Mouse (Mus musculus): ENCODE measurements around the gene Ebp.

The Ebp gene

DNA sequence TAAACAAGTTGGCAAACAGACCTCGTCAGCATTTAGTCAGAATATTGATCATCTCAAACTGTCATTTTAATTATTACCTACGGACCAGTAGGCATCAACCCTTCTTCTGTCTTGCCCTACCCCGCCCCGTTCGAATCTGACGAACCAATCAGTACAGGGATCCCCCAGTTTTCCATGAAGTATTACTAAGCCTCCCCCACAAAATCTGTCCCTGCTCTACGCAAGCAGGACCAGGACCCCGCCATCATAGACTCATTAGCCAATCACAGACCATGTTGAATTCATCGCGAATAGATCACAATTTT lies at the start of gene Ebp:
Gene Ebp, minus strand, starts transcription at position 94 of the 305 bp plus-strand sequence.
- no peak for DNase-seq (ENCODE audit: extremely low spot score)

DNA sequence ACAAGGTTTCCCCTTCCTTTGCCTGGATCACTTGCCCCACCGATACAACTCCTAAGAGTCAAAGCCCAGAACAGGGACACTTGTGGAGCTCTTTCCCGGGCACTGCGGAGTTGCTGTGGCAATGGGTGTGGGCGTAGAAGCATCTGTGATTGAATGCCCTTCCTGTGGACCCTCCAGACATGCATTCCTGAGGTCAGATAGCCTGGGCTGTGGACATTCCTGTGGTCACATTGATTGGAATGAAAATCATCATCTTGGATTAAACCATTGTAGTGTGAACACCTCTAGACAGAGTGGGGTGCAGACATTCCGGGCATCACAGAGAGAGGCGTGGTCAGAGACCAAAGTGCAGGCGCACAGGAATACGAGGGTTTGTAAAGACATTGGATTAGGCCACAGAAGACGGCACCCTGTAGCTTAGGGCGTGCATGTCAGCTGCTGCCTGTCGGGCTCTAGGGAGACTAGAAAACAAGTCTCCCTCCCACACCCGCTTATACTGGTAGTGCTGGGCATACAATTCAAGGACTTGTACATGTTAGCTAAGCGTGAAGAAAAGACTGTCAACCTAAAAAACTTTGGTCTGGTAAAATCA lies 45.6 kb upstream of the Ebp start:
- no peak for DNase-seq (ENCODE audit: extremely low spot score)

- no peak for DNase-seq (ENCODE audit: extremely low spot score)
These were observed 43.4 kb upstream of the Ebp start for GRCm38 (mm10) chrX:8236704-8237103.

- no peak for DNase-seq (ENCODE audit: extremely low spot score)
These were observed 40.3 kb upstream of the Ebp start for GRCm38 (mm10) chrX:8233602-8234001.

DNA sequence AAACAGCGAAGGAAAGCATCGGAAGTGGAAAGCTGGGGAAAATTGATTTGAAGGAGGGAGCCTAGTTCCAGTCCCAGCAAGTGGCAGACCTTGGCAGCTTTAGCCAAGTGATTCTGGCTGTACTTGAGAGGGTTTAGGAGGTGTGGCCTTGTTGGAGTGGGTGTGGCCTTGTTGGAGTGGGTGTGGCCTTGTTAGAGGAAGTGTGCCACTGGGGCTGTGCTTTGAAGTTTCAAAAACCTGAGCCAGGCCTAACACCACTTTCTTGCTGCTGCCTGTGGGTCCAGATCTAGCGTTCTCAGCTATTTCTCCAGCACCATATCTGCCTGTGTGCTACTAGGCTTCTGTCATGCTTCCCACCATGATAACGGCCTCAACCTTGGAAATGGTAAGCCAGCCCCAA lies 37.0 kb upstream of the Ebp start:
- DNase-seq (ENCODE audit: extremely low spot score): no peak

GRCm38 (mm10) chrX:8223473-8223872 lies 30.2 kb upstream of the Ebp start:
- no peak for DNase-seq (ENCODE audit: extremely low spot score)

DNA sequence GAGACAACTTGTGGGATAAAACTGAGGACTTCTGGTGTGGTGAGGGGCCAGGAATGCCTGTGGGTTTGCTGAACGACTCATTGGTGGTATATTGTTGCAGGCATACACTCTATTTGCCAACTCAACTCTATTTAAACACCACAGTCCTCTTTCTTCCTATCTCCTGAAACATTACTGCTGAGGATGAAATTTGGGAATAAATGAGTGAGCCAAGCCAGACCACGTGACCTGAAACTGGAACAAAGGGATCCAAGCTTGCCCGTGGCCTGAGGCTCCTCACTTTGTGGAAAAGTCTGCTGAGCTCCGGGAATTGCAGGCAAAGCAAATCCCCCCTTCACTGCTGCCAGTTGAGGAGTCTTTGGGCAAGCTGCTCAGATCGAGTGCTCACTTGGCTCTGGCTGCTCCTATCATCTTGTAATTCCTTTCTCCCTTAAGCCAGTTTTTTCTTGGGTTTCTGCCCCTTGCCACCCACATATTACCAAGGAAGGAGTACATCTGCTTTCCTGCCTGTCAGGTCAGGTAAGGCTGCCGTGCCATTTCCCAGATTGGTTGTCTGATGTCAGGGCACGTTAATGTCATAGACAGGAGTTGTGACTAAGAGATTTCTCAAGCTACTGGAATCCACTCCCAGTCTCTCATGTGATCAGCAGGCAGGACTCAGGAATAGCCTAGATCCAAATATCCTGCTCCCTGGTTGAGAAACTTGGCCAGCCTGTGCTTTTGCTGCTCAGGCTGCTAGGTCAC lies 29.5 kb upstream of the Ebp start:
- DNase-seq (ENCODE audit: extremely low spot score): no peak

DNA sequence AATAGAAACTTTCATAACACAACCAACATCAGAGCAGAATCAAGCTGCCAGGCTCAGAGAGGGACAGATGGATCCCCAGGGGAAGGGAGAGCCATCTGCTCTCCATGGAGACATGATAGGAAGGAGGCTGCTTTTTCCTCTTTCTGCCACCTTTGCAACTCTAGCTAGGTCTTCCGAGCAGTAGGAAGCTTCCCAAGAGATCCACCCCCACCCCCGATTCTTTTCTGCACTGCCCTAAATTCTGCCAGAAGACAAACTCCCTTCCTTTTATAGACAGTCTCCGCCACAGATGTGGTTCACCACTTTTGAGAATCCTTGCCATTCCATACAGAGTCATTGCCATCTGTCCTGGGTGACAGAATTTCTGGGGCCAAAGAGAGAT lies 29.0 kb upstream of the Ebp start:
- no peak for DNase-seq (ENCODE audit: extremely low spot score)

GRCm38 (mm10) chrX:8219651-8220050 lies 26.3 kb upstream of the Ebp start:
- DNase-seq (ENCODE audit: extremely low spot score): no peak

DNA sequence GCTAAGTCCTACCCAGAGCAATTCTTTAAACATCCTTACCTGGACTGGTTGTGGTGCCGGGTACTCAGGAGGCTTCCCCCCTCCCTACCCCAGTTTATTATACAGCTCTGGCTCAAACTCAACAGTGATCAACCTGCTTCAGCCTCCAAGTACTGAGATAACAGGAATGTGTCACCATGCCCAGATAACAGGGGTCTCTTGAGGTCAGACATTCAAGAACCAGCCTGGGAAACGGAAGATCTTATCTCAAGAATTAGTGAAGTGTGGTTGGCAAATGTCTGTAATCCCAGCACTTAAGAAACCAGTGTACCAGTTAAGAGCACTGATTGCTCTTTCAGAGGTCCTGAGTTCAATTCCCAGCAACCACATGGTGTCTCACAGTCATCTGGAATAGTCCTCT lies 24.8 kb upstream of the Ebp start:
- no peak for DNase-seq (ENCODE audit: extremely low spot score)

DNA sequence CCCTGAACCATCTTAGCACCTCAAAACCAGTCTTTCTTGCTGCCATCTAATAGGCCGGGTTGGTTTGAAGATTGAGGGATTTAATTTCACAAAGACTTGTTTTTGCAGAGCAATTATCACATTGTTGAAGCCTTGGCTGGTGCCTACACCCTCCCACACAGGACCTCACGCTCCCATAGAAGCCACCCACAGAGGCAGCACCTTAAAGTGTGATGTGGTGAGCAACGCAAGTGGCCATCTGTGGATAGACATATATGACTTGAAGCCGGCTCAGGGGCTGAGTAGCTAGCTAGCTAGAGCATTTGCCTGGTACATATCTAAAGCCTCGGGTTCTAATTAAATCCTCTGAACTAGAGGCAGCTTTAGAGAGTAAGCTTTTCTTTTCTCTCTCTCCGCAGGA lies 24.1 kb upstream of the Ebp start:
- no peak for DNase-seq (ENCODE audit: extremely low spot score)

DNA sequence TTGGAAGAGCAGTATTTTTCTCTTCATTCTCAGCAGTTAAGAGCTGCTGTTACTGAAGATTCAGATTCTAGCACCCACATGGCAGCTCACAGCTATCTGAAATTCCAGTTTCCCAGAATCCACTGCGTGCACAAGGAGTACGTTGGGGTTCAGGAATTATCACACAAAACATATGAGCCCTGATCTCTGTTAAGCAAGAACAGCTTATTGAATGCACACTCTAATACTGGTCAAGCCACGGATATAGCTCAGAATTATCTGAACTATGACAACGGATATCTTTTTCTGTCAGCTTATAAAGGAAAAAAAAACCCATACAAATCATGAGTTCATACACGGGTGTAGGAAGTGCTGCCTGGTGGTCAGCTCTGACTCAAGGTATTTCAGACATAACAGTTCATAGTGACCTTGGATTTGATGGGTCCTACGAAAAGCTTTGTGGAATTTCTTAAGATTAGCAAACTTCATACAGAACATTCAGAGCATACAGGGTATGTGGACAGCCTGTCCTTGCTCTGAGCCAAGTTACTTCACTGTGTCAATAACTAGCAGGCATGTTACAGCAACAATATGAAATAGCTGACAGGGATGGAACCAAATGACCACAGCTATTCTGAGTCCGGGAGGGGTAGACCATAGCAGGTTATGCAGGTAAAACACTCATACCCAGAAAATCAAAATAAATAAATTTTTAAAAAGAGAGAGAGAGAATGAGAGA lies 18.3 kb upstream of the Ebp start:
- DNase-seq (ENCODE audit: extremely low spot score): no peak

DNA sequence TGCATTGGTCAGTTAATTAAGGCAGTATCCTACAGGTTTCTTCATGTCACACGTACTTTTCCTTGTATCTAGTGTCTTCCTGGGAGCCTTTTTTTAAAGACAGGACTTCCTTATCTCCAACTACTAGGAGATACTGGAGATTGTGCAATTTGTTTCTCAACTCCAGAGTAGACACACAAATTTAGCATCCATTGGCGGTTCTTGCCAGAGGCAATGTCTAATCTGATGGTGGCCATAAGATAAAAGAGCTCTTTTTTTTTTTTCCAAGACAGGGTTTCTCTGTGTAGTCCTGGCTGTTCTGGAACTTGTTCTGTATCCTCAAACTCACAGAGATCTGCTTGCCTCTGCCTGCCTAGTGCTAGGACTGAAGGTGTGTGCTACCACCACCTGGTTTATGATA lies 16.4 kb upstream of the Ebp start:
- no peak for DNase-seq (ENCODE audit: extremely low spot score)

DNA sequence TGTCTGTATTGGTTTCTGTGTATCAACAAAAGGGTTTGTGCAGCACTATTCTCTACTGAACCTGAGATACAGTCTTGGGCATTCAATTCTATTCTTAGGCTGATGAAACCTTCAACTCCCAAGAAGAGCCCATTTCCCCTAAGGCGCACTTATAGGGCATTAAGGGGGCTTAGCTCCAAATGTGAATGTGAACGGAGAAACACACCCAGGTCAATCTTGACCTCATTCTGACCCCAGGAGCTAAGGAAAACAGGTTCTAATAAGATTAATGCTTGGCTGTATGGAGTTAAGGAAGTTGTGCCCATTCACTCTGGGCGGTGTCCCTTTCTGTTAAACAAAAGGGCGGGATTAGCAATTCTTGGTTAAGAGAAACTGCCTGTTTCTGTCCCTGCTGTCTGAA lies 13.9 kb upstream of the Ebp start:
- no peak for DNase-seq (ENCODE audit: extremely low spot score)

DNA sequence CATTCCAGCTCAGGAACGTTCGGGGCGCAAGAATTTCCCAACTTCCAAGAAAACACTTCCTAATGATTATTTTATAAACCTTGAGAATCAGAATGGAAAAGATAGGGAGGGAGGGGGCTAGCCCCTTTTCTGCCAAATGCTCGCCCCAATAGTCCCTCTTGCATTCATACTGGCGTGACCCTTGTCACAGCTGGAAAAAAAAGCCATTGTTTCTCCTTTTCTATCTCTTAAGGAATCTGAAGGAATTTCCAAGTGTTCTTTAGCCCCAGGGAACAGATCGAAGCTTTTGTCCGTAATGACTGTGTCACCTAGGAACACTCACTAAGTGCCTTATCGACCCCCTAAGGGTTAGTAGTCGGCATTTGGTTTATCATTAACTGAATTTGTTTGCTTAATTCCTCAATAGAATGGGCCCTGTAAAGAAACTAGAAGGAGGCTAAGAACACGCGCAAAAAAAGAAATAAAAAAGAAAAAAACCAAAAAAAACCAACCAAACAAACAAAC lies 13.4 kb upstream of the Ebp start:
- DNase-seq (ENCODE audit: extremely low spot score): no peak

GRCm38 (mm10) chrX:8206015-8206693 lies 12.8 kb upstream of the Ebp start, which contains the start of gene Porcn:
Porcn (minus strand) TSS chrX:8206525.
- DNase-seq (ENCODE audit: extremely low spot score): peak; percentile 77

- no peak for DNase-seq (ENCODE audit: extremely low spot score)
These were observed 12.2 kb upstream of the Ebp start for GRCm38 (mm10) chrX:8205551-8205950.

GRCm38 (mm10) chrX:8205088-8205487 lies 11.8 kb upstream of the Ebp start:
- DNase-seq (ENCODE audit: extremely low spot score): no peak

- no peak for DNase-seq (ENCODE audit: extremely low spot score)
These were observed 10.8 kb upstream of the Ebp start for GRCm38 (mm10) chrX:8204076-8204475.

GRCm38 (mm10) chrX:8203105-8203504 lies 9.8 kb upstream of the Ebp start:
- DNase-seq (ENCODE audit: extremely low spot score): no peak

DNA sequence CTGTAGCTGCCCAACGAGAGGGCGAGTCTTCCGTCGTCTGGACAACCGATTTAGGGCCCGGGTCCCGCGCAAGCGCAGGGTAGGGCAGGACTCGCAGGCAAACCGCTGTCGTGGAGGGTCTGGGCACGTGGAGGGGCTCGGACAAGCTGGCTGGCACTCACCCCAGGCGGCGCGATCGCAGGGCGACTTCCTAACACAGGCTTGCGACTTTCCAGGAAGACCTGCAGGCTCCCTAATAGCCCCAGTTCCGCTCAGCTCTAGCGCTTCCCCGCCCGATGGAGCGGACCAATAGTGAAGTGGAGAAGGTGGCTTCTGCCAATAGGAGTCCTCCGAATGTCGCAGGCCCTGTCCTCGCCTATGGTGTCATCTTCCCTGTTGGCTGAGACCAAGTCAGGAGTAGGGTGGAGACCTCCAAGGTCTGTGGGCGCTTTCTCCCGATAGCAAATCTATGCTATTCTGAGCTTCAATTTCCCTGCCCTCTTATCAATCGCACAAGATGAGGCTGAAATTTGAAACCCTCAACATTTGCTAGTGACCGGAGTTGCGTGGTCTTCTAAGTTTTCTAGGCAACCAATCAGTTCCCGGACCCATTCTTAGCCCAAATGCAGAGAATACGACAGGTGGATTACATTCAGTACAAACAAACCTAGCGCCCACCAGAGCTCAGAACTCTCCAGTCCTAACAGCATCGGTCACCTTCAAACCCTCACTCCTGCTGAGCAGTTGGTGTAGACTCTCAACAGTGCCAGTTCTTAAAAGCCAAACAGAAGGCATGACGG lies 483 bp downstream of the Ebp start:
- peak; percentile 79 for DNase-seq (ENCODE audit: extremely low spot score)
